In genomic region chr10:41901864-41902263, GRCm38 (mm10) we compare ENCODE assay signal across 20 mouse cellular contexts.
A peak's percentile ranks its signal among the peaks of the same experiment; 100 is the strongest.
DNase-seq lines count a peak whose midpoint lies in the region; ATAC-seq lines count a peak whose summit lies in the region.
"Had no signal": no experiment of that assay in that cellular context is flagged by ENCODE, and none has a peak within 500 bp of the region (broad histone marks: within the 10 kb centered on the region; RNA-seq: fewer than 3 reads in every experiment).

No protein-coding gene starts in this region.

- H3K4me1 ChIP-seq in heart, embryonic 11.5 days (ENCODE audit: control insufficient read depth, insufficient read depth, low read length), result no peaks in the 10 kb centered on the region
- H3K4me1 ChIP-seq: heart, embryonic 13.5 days; hindbrain, embryonic 10.5 days; liver, embryonic 15.5 days; midbrain, embryonic 15.5 days; neural tube, embryonic 13.5 days had no signal

- peak; percentile 90 for DNase-seq in heart, adult 11 months
- peak; percentile 28 for DNase-seq in testis, postnatal 10 days (ENCODE audit: low spot score)
- DNase-seq in testis, postnatal 14 days (ENCODE audit: low spot score), result no peak
- DNase-seq in cerebellum, postnatal 10 days, result peak; percentile 89 to 91
- DNase-seq in frontal cortex, postnatal 36 days (ENCODE audit: low spot score in 2 of 2), result no peak
- no peak for DNase-seq in right cerebral cortex, postnatal 4 days
- DNase-seq: adrenal gland, postnatal 25 days; kidney, adult 9 months; kidney, postnatal 36 days; lung, postnatal 14 days; right cerebral cortex, postnatal 25 days; thymus, postnatal 4 days had no signal

- no peak overlapping the region for H3K27ac ChIP-seq in heart, embryonic 11.5 days (ENCODE audit: low read depth, low read length)
- H3K27ac ChIP-seq: heart, embryonic 13.5 days; hindbrain, embryonic 10.5 days; liver, embryonic 15.5 days; midbrain, embryonic 15.5 days; neural tube, embryonic 13.5 days had no signal

- H3K27me3 ChIP-seq in heart, embryonic 11.5 days (ENCODE audit: control insufficient read depth, insufficient read depth, low read length), result no peaks in the 10 kb centered on the region
- H3K27me3 ChIP-seq: heart, embryonic 13.5 days; liver, embryonic 15.5 days; megakaryocyte, embryonic 14.5 days; midbrain, embryonic 15.5 days; neural tube, embryonic 13.5 days had no signal

- no peaks in the 10 kb centered on the region for H3K9me3 ChIP-seq in heart, embryonic 11.5 days (replicated peaks; ENCODE audit: control insufficient read depth, low read length)
- H3K9me3 ChIP-seq: heart, embryonic 13.5 days; hindbrain, embryonic 10.5 days; liver, embryonic 15.5 days; midbrain, embryonic 15.5 days; neural tube, embryonic 13.5 days had no signal

- no peak overlapping the region for H3K4me3 ChIP-seq in heart, embryonic 11.5 days (ENCODE audit: low read depth, low read length)
- H3K4me3 ChIP-seq: heart, embryonic 13.5 days; hindbrain, embryonic 10.5 days; liver, embryonic 15.5 days; megakaryocyte, embryonic 14.5 days; midbrain, embryonic 15.5 days; neural tube, embryonic 13.5 days had no signal

- peaks cover 12% of the 10 kb centered on the region for H3K36me3 ChIP-seq in heart, embryonic 11.5 days (ENCODE audit: control insufficient read depth, insufficient read depth, low read length)

- 93% methylated on average over 6 of the region's 6 CpGs for WGBS in heart, embryonic 11.5 days (ENCODE audit: insufficient replicate concordance)

- H3K4me2 ChIP-seq in heart, embryonic 11.5 days, result no peak overlapping the region
- H3K4me2 ChIP-seq: heart, embryonic 13.5 days; liver, embryonic 15.5 days; midbrain, embryonic 15.5 days; neural tube, embryonic 13.5 days had no signal

- H3K9ac ChIP-seq in heart, embryonic 11.5 days (ENCODE audit: low read depth, low read length), result no peak overlapping the region
- H3K9ac ChIP-seq: heart, embryonic 13.5 days; liver, embryonic 15.5 days; midbrain, embryonic 15.5 days; neural tube, embryonic 13.5 days had no signal

- no peak for ATAC-seq in heart, embryonic 11.5 days (replicated peaks; ENCODE audit: insufficient number of reproducible peaks, low FRiP score, low TSS enrichment)
- ATAC-seq: inflammation-experienced regulatory T-cells, adult 6 months; midbrain, embryonic 15.5 days had no signal

Comparison
In these comparisons a context has a peak if more than half of its experiments do, and no peak if none do; other contexts are left out.
1. DNase-seq: peak in heart, adult 11 months (single experiment), testis, postnatal 10 days (single experiment) and cerebellum, postnatal 10 days (2 of 2); none in testis, postnatal 14 days (single experiment), frontal cortex, postnatal 36 days (0 of 2) and right cerebral cortex, postnatal 4 days (single experiment).